Mouse (Mus musculus): ENCODE data around the gene Nup37.

Gene Nup37

GRCm38 (mm10) chr10:88227962-88228361 lies 81.2 kb downstream of the Nup37 start:
- DNase-seq (ENCODE audit: low read depth, low spot score), result no peak
